Mouse (Mus musculus) kidney, adult 2 months (tissue): Measurements from ENCODE around the gene Fam126b.

Experiments
- CTCF ChIP-seq: fragments of 200-500 bp; conservative IDR thresholded peaks from 2 replicates; pipeline ENCODE4 v1.5.1; 2011; ENCODE audit warnings: low read depth, mild to moderate bottlenecking, control low read depth, low read length, moderate library complexity, mixed read lengths; ENCODE audit not compliant: insufficient read depth, insufficient read length
- POLR2A ChIP-seq: fragments of 200-500 bp; IDR thresholded peaks from one replicate; pipeline ENCODE4 v1.6.1; 2011; ENCODE audit warnings: low read depth, low read length, control low read depth

DNA sequence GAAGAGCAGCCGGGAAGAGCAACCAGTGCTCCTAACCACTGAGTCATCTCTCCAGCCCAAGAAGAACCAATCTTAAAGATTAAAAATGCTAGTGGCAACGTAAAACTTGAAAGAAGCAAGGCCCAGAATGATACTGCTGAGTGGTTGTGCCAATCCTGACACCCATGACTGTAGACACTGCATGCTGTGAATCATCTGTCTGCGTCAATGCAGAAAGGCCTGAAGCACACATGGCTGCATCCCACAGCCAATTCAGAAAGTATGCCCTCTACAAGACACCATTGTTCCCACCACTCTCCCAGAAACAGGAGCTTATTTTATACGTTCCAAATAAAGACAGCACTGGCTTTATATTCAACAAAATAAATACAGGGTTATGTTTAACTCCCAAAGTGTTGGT is 103.5 kb downstream of the Fam126b start:
- TF ChIP-seq POLR2A = no peak
- TF ChIP-seq CTCF = no peak
